Mouse (Mus musculus): ENCODE data around the gene Zswim8. TPM values are rescaled to one million over a fixed set of nuclear protein-coding genes. Genes with fewer than 3 reads are reported as not detected.
A peak's percentile ranks its signal among the peaks of the same experiment; 100 is the strongest.

The Zswim8 gene
- total and polyA plus RNA-seq, 3 experiments = 16.7 to 41.1 (median 31.5) TPM

DNA sequence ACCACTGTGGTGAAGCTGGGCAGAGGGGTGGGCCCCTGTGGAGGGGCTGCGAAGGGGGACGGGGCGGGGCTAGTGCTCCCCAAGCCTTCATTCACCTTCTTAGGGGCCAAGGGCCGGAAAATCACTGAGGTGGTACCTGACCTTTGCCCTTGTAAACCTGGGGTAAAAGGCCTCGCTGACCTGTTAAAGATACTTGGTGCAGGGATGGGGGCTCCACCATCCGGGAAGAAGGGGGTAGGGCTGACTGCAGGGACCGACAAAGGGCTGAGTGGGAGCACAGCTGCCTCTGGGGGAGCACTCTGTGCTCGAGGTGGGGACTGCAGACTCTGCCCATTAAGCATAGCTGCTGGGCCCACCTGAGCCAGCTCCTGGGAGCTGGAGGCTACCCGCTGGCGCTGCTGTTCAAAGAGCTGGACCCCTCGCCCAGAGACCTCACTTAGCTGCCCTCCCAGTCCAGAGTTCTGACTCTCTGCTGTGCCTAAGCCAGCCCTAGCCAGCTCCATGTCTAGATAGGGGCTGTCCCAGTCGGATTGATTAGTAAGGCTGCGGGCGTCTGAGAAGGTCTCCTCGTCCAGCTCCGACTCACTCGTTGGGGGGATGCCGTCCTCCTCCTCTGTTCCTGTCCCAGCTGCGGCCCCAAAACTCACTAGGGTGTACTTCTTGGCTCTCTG, 45.6 kb upstream of the Zswim8 start:
- DNase-seq (ENCODE audit: low spot score) (no peak), ATAC-seq (ENCODE audit: extremely low read depth, insufficient number of reproducible peaks, low FRiP score, poor library complexity, severe bottlenecking) (no peak)
- H3K4me3 ChIP-seq (ENCODE audit: low read depth, low read length) = peak overlapping the region; percentile 71
- peaks cover 20% of the 10 kb centered on the region for H3K4me1 ChIP-seq (ENCODE audit: insufficient read depth, low read depth, low read length)
- H3K9me3 ChIP-seq (replicated peaks) = no peaks in the 10 kb centered on the region
- no peaks in the 10 kb centered on the region for H3K36me3 ChIP-seq (replicated peaks)
- TF ChIP-seq POLR2AphosphoS5 (IDR thresholded peaks at IDR 0.05; ENCODE audit: insufficient replicate concordance, low read depth, low read length) (no peak), CTCF (IDR thresholded peaks at IDR 0.05; ENCODE audit: low read depth, low read length) (no peak), TAL1 (conservative IDR thresholded peaks at IDR 0.05; ENCODE audit: low read depth, low read length) (no peak), GATA2 (IDR thresholded peaks at IDR 0.05; ENCODE audit: borderline replicate concordance, low read depth, low read length) (no peak)
- H3K27me3 ChIP-seq (ENCODE audit: insufficient read depth, low read length) = peaks cover 53% of the 10 kb centered on the region

GRCm38 (mm10) chr14:20662740-20663139, 44.6 kb upstream of the Zswim8 start:
- no peak for DNase-seq (ENCODE audit: low spot score)
- TF ChIP-seq GATA2 (IDR thresholded peaks at IDR 0.05; ENCODE audit: borderline replicate concordance, low read depth, low read length) (no peak), GATA1 (IDR thresholded peaks at IDR 0.05; ENCODE audit: borderline replicate concordance, low read length) (no peak), POLR2AphosphoS5 (IDR thresholded peaks at IDR 0.05; ENCODE audit: insufficient replicate concordance, low read depth, low read length) (no peak), CTCF (IDR thresholded peaks at IDR 0.05; ENCODE audit: low read depth, low read length) (no peak), TAL1 (conservative IDR thresholded peaks at IDR 0.05; ENCODE audit: low read depth, low read length) (no peak)
- H3K27me3 ChIP-seq (ENCODE audit: insufficient read depth, low read length) = peaks cover 60% of the 10 kb centered on the region

GRCm38 (mm10) chr14:20663601-20664000, 43.8 kb upstream of the Zswim8 start:
- no peaks in the 10 kb centered on the region for H3K36me3 ChIP-seq (replicated peaks)
- TF ChIP-seq POLR2AphosphoS5 (IDR thresholded peaks at IDR 0.05; ENCODE audit: insufficient replicate concordance, low read depth, low read length) (no peak), GATA1 (IDR thresholded peaks at IDR 0.05; ENCODE audit: borderline replicate concordance, low read length) (no peak), GATA2 (IDR thresholded peaks at IDR 0.05; ENCODE audit: borderline replicate concordance, low read depth, low read length) (no peak), CTCF (IDR thresholded peaks at IDR 0.05; ENCODE audit: low read depth, low read length) (no peak), TAL1 (conservative IDR thresholded peaks at IDR 0.05; ENCODE audit: low read depth, low read length) (no peak)
- no peaks in the 10 kb centered on the region for H3K9me3 ChIP-seq (replicated peaks)
- H3K27me3 ChIP-seq (ENCODE audit: insufficient read depth, low read length) = peaks cover 69% of the 10 kb centered on the region
- ATAC-seq (ENCODE audit: extremely low read depth, insufficient number of reproducible peaks, low FRiP score, poor library complexity, severe bottlenecking) (no peak), DNase-seq (ENCODE audit: low spot score) (no peak)
- peaks cover 20% of the 10 kb centered on the region for H3K4me1 ChIP-seq (ENCODE audit: insufficient read depth, low read depth, low read length)
- H3K4me3 ChIP-seq (ENCODE audit: low read depth, low read length) = no peak overlapping the region

More at GRCm38 (mm10) chr14:20662740-20663139, 44.6 kb upstream of the Zswim8 start:
- Histone ChIP-seq H3K9me3 (replicated peaks) (no peaks in the 10 kb centered on the region), H3K4me3 (ENCODE audit: low read depth, low read length) (no peak overlapping the region), H3K4me1 (ENCODE audit: insufficient read depth, low read depth, low read length) (peaks cover 20% of the 10 kb centered on the region), H3K36me3 (replicated peaks) (no peaks in the 10 kb centered on the region)
- no peak for ATAC-seq (ENCODE audit: extremely low read depth, insufficient number of reproducible peaks, low FRiP score, poor library complexity, severe bottlenecking)

DNA sequence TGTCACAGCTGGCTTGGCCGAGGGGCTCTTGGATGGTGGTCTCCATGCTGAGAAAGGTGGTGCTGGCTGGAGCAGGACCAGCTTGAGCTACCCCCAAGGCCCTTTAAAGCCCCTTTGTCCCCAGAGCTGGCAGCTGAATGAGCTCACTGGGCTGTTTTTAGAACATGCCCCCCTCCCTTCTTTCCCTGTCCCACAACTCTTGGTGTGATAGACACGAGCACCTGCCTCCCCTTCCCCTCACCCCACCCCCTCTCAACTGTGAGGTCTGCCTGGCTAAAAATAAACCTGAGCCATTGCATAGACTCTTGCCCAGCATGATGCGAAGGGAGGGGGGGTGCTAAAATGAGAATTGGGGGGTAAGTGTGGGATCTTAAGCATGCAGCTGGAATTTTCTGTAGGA, 42.9 kb upstream of the Zswim8 start:
- H3K9me3 ChIP-seq (replicated peaks) = no peaks in the 10 kb centered on the region
- peaks cover 77% of the 10 kb centered on the region for H3K27me3 ChIP-seq (ENCODE audit: insufficient read depth, low read length)
- no peak for DNase-seq (ENCODE audit: low spot score)
- no peak for ATAC-seq (ENCODE audit: extremely low read depth, insufficient number of reproducible peaks, low FRiP score, poor library complexity, severe bottlenecking)
- H3K4me1 ChIP-seq (ENCODE audit: insufficient read depth, low read depth, low read length) = peaks cover 20% of the 10 kb centered on the region
- H3K4me3 ChIP-seq (ENCODE audit: low read depth, low read length) = no peak overlapping the region
- no peak for TF ChIP-seq GATA2 (IDR thresholded peaks at IDR 0.05; ENCODE audit: borderline replicate concordance, low read depth, low read length)
- TF ChIP-seq CTCF (IDR thresholded peaks at IDR 0.05; ENCODE audit: low read depth, low read length) = no peak
- TF ChIP-seq GATA1 (IDR thresholded peaks at IDR 0.05; ENCODE audit: borderline replicate concordance, low read length) = no peak
- TF ChIP-seq POLR2AphosphoS5 (IDR thresholded peaks at IDR 0.05; ENCODE audit: insufficient replicate concordance, low read depth, low read length) = no peak
- TF ChIP-seq TAL1 (conservative IDR thresholded peaks at IDR 0.05; ENCODE audit: low read depth, low read length) = no peak
- H3K36me3 ChIP-seq (replicated peaks) = no peaks in the 10 kb centered on the region

DNA sequence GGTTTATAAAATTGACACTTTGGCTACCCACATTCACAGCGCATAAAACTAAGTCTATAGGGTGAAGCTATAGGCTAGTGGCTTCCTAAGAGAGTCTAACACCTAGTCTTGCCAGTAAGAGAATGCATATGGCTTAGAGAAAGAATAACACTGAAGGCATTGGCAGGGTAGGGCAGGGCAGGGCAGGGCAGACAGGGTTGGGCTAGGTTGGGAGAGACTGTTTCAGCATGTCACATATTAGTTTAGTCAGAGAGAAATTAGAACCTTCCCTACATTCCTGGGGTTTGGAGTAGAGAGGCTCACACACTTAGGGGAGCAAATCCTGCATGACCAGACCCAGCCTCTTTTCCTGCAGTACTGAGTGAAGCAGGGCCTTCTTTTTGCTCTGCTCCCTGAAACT, 39.9 kb upstream of the Zswim8 start:
- 0 out of 2 replicates have a peak, but pooled peaks cover 3% of the 10 kb centered on the region for H3K4me1 ChIP-seq (ENCODE audit: insufficient read depth, low read depth, low read length)
- DNase-seq (ENCODE audit: low spot score) (no peak), ATAC-seq (ENCODE audit: extremely low read depth, insufficient number of reproducible peaks, low FRiP score, poor library complexity, severe bottlenecking) (no peak)
- H3K36me3 ChIP-seq (replicated peaks) = peaks cover 3% of the 10 kb centered on the region
- H3K27me3 ChIP-seq (ENCODE audit: insufficient read depth, low read length) = peaks cover 63% of the 10 kb centered on the region
- TF ChIP-seq CTCF (IDR thresholded peaks at IDR 0.05; ENCODE audit: low read depth, low read length) (no peak), TAL1 (conservative IDR thresholded peaks at IDR 0.05; ENCODE audit: low read depth, low read length) (no peak), GATA1 (IDR thresholded peaks at IDR 0.05; ENCODE audit: borderline replicate concordance, low read length) (no peak), POLR2AphosphoS5 (IDR thresholded peaks at IDR 0.05; ENCODE audit: insufficient replicate concordance, low read depth, low read length) (no peak), GATA2 (IDR thresholded peaks at IDR 0.05; ENCODE audit: borderline replicate concordance, low read depth, low read length) (no peak)
- no peak overlapping the region for H3K4me3 ChIP-seq (ENCODE audit: low read depth, low read length)
- no peaks in the 10 kb centered on the region for H3K9me3 ChIP-seq (replicated peaks)

DNA sequence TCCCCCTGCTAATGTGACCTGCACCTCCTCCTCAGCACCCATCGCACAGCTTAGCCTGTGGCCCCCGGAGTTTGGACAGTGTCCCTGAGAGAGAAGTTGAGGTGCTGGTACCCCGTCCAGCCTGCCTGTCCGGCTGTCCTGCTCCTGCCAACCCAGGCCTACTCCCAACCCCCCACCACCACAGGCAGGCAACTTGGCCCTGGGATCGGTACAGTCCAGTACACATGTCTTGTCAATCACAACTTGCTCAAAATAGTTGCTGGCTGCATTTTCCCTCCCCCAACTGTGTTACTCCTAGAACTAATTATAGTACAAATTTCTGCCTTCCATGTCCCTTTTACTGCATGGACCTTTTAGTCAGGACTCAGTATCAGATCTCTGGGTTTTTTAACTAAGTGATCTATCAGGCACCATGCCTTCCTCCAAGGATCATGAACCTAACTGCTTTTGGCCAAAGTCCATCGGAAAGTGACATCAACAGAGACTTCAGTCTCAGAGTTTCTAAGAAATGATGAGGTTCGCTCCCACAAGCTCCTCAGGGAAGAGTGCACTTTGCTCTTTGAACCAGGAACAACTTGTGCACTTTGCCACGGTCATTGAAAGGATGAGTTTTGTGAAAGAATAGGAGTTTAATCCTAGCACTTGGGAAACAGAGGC, 39.1 kb upstream of the Zswim8 start, which contains the start of gene Synpo2l:
Gene Synpo2l, minus strand, starts transcription at position 201 of the 657 bp plus-strand sequence.
- peaks cover 55% of the 10 kb centered on the region for H3K27me3 ChIP-seq (ENCODE audit: insufficient read depth, low read length)
- peaks cover 5% of the 10 kb centered on the region for H3K36me3 ChIP-seq (replicated peaks)
- H3K9me3 ChIP-seq (replicated peaks) = no peaks in the 10 kb centered on the region
- H3K4me1 ChIP-seq (ENCODE audit: insufficient read depth, low read depth, low read length) = peaks cover 8% of the 10 kb centered on the region; the same call in 1 of the 2 replicates
- H3K4me3 ChIP-seq (ENCODE audit: low read depth, low read length) = no peak within 1 kb of the TSS
- ATAC-seq (ENCODE audit: extremely low read depth, insufficient number of reproducible peaks, low FRiP score, poor library complexity, severe bottlenecking) = no peak
- no peak for DNase-seq (ENCODE audit: low spot score)
- TF ChIP-seq TAL1 (conservative IDR thresholded peaks at IDR 0.05; ENCODE audit: low read depth, low read length) (no peak), POLR2AphosphoS5 (IDR thresholded peaks at IDR 0.05; ENCODE audit: insufficient replicate concordance, low read depth, low read length) (no peak), GATA1 (IDR thresholded peaks at IDR 0.05; ENCODE audit: borderline replicate concordance, low read length) (no peak), CTCF (IDR thresholded peaks at IDR 0.05; ENCODE audit: low read depth, low read length) (no peak), GATA2 (IDR thresholded peaks at IDR 0.05; ENCODE audit: borderline replicate concordance, low read depth, low read length) (no peak)
